Mouse (Mus musculus): ENCODE data around the gene Prune2. TPM values are rescaled to one million over a fixed set of nuclear protein-coding genes. Genes with fewer than 3 reads are reported as not detected.

Gene Prune2
- total and polyA plus RNA-seq, 2 experiments from 2014 or later: 12.4 to 17.4 TPM

DNA sequence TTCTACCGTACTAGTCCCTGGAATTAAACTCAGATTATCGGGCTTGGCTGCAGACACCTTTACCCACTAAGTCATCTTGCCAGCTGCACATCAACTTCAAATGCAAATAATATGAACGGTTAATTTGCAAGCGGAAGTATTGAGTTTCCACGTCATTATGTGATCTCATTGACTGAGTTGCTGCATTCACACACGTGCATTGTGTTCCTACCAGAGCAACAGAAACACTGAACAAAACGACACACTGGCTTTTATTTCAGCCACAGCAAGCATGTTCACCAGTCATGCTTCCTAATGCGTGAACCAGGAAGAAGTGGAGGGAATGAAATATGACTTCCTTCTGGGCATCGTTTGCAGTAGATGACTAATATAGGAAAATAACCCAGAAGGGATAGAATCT, 293.8 kb downstream of the Prune2 start:
- no peak overlapping the region for H3K4me3 ChIP-seq (ENCODE audit: low read length)
- no peak for TF ChIP-seq CTCF (IDR thresholded peaks at IDR 0.05; ENCODE audit: low read depth)
- no peaks in the 10 kb centered on the region for H3K36me3 ChIP-seq (ENCODE audit: insufficient read depth, low read length)
- WGBS: 63% methylated on average over 9 of the region's 9 CpGs
- H3K4me2 ChIP-seq (ENCODE audit: low read depth, low read length): no peak overlapping the region
- H3K9me3 ChIP-seq (ENCODE audit: low read length): no peaks in the 10 kb centered on the region
- no peak overlapping the region for H3K9ac ChIP-seq (replicated peaks; ENCODE audit: low read length)
- no peaks in the 10 kb centered on the region for H3K4me1 ChIP-seq (ENCODE audit: insufficient read depth, low read length)
- no peaks in the 10 kb centered on the region for H3K27me3 ChIP-seq (ENCODE audit: insufficient read depth, low read length)
- no peak overlapping the region for H3K27ac ChIP-seq
- no peak for DNase-seq (ENCODE audit: low spot score)
- ATAC-seq: no peak

- no peak for DNase-seq (ENCODE audit: low spot score)
- no peak for TF ChIP-seq CTCF (IDR thresholded peaks at IDR 0.05; ENCODE audit: low read depth)
- H3K4me3 ChIP-seq (ENCODE audit: low read length): no peak overlapping the region
- no peaks in the 10 kb centered on the region for H3K9me3 ChIP-seq (ENCODE audit: low read length)
- H3K9ac ChIP-seq (replicated peaks; ENCODE audit: low read length): no peak overlapping the region
- no peaks in the 10 kb centered on the region for H3K4me1 ChIP-seq (ENCODE audit: insufficient read depth, low read length)
- 84% methylated on average over 7 of the region's 7 CpGs for WGBS
- ATAC-seq: no peak
- H3K4me2 ChIP-seq (ENCODE audit: low read depth, low read length): no peak overlapping the region
- no peak overlapping the region for H3K27ac ChIP-seq
- no peaks in the 10 kb centered on the region for H3K27me3 ChIP-seq (ENCODE audit: insufficient read depth, low read length)
- H3K36me3 ChIP-seq (ENCODE audit: insufficient read depth, low read length): no peaks in the 10 kb centered on the region
Measured at GRCm38 (mm10) chr19:17250801-17251200, 294.9 kb downstream of the Prune2 start.

GRCm38 (mm10) chr19:17251453-17251852, 295.5 kb downstream of the Prune2 start:
- Histone ChIP-seq H3K9me3 (ENCODE audit: low read length) (no peaks in the 10 kb centered on the region), H3K4me2 (ENCODE audit: low read depth, low read length) (no peak overlapping the region), H3K27ac (no peak overlapping the region), H3K36me3 (ENCODE audit: insufficient read depth, low read length) (no peaks in the 10 kb centered on the region), H3K4me1 (ENCODE audit: insufficient read depth, low read length) (no peaks in the 10 kb centered on the region), H3K4me3 (ENCODE audit: low read length) (no peak overlapping the region), H3K27me3 (ENCODE audit: insufficient read depth, low read length) (no peaks in the 10 kb centered on the region), H3K9ac (replicated peaks; ENCODE audit: low read length) (no peak overlapping the region)
- 90% methylated on average over 8 of the region's 8 CpGs for WGBS
- DNase-seq (ENCODE audit: low spot score) (no peak), ATAC-seq (no peak)
- TF ChIP-seq CTCF (IDR thresholded peaks at IDR 0.05; ENCODE audit: low read depth): no peak

DNA sequence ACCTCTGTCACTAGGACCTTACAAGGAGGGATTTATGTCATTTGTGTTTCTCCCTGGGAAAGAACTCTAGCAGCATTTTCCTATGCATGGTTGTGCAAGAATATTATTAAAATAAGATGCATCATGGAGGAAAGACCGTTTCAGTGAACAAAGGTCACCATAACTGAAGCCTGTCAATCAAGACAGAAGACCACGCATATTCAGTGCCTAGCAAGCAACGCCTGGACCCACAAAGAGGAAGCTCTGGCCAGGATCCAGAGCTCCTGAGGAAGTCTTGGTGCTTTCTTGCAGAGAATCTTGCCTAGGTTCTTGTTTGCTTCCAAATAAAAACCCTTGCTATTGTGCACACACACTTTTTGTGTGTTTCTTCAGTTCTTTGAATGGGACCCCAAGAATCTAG, 296.9 kb downstream of the Prune2 start:
- no peak for ATAC-seq
- H3K27ac ChIP-seq: no peak overlapping the region

GRCm38 (mm10) chr19:17255511-17255910, 299.6 kb downstream of the Prune2 start:
- Histone ChIP-seq H3K9ac (replicated peaks; ENCODE audit: low read length) (no peak overlapping the region), H3K27me3 (ENCODE audit: insufficient read depth, low read length) (no peaks in the 10 kb centered on the region), H3K4me1 (ENCODE audit: insufficient read depth, low read length) (no peaks in the 10 kb centered on the region), H3K4me3 (ENCODE audit: low read length) (no peak overlapping the region), H3K9me3 (ENCODE audit: low read length) (no peaks in the 10 kb centered on the region), H3K27ac (no peak overlapping the region), H3K36me3 (ENCODE audit: insufficient read depth, low read length) (no peaks in the 10 kb centered on the region), H3K4me2 (ENCODE audit: low read depth, low read length) (no peak overlapping the region)
- DNase-seq (ENCODE audit: low spot score): no peak
- TF ChIP-seq CTCF (IDR thresholded peaks at IDR 0.05; ENCODE audit: low read depth): no peak
- no peak for ATAC-seq
- 28% methylated on average over 4 of the region's 4 CpGs for WGBS

More for the DNA sequence above, 296.9 kb downstream of the Prune2 start:
- H3K9ac ChIP-seq (replicated peaks; ENCODE audit: low read length): no peak overlapping the region
- H3K27me3 ChIP-seq (ENCODE audit: insufficient read depth, low read length): no peaks in the 10 kb centered on the region
- H3K4me3 ChIP-seq (ENCODE audit: low read length): no peak overlapping the region
- H3K4me2 ChIP-seq (ENCODE audit: low read depth, low read length): no peak overlapping the region
- H3K4me1 ChIP-seq (ENCODE audit: insufficient read depth, low read length): no peaks in the 10 kb centered on the region
- H3K36me3 ChIP-seq (ENCODE audit: insufficient read depth, low read length): no peaks in the 10 kb centered on the region
- 32% methylated on average over 3 of the region's 3 CpGs for WGBS
- no peaks in the 10 kb centered on the region for H3K9me3 ChIP-seq (ENCODE audit: low read length)
- no peak for TF ChIP-seq CTCF (IDR thresholded peaks at IDR 0.05; ENCODE audit: low read depth)
- no peak for DNase-seq (ENCODE audit: low spot score)

DNA sequence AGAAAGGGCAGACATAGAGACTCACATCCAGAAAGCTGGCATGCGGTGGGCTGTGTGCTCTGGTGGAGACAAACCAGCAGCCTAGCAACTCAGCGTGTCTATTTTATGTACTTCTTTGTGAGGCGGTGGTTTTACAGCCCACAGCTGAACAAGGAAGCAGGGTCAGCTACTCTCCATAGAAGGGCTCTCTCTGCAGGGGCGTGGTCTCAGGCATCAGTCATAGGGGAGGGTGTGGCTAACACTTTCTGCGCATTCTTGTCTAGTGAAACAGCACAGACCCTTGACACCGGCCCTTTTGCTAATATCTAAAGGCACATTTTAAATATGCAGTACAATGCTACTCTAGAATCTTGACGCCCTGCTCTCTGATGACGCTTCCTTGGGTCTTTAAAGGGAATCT, 300.5 kb downstream of the Prune2 start:
- ATAC-seq: no peak
- Histone ChIP-seq H3K4me1 (ENCODE audit: insufficient read depth, low read length) (no peaks in the 10 kb centered on the region), H3K9ac (replicated peaks; ENCODE audit: low read length) (no peak overlapping the region), H3K27me3 (ENCODE audit: insufficient read depth, low read length) (no peaks in the 10 kb centered on the region), H3K36me3 (ENCODE audit: insufficient read depth, low read length) (no peaks in the 10 kb centered on the region), H3K4me3 (ENCODE audit: low read length) (no peak overlapping the region), H3K9me3 (ENCODE audit: low read length) (no peaks in the 10 kb centered on the region), H3K27ac (no peak overlapping the region), H3K4me2 (ENCODE audit: low read depth, low read length) (no peak overlapping the region)
- 75% methylated on average over 8 of the region's 8 CpGs for WGBS
- DNase-seq (ENCODE audit: low spot score): no peak
- TF ChIP-seq CTCF (IDR thresholded peaks at IDR 0.05; ENCODE audit: low read depth): no peak

DNA sequence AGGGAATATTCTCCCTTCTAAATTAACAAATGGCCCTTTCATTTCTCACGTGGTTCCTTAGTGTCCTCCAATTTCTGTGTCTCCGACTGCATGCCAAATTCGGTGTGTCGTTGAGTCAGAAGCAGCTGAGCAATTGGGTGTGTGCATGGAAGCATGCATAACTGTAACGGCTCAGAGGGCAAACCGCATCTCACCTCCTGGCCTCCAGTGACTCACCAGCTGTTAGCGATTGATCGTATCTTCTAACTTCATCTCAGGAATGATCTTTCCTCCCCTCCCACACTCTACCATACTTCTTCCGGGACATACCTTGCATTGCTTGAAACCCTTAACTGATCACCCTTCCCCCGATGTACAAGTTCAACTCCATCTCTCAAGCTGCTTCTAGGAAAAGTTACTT, 300.9 kb downstream of the Prune2 start:
- H3K27me3 ChIP-seq (ENCODE audit: insufficient read depth, low read length): no peaks in the 10 kb centered on the region
- no peaks in the 10 kb centered on the region for H3K9me3 ChIP-seq (ENCODE audit: low read length)
- no peak for TF ChIP-seq CTCF (IDR thresholded peaks at IDR 0.05; ENCODE audit: low read depth)
- no peak overlapping the region for H3K4me2 ChIP-seq (ENCODE audit: low read depth, low read length)
- H3K4me1 ChIP-seq (ENCODE audit: insufficient read depth, low read length): no peaks in the 10 kb centered on the region
- WGBS: 73% methylated on average over 10 of the region's 10 CpGs
- no peaks in the 10 kb centered on the region for H3K36me3 ChIP-seq (ENCODE audit: insufficient read depth, low read length)
- H3K9ac ChIP-seq (replicated peaks; ENCODE audit: low read length): no peak overlapping the region
- DNase-seq (ENCODE audit: low spot score) (no peak), ATAC-seq (no peak)
- no peak overlapping the region for H3K27ac ChIP-seq
- H3K4me3 ChIP-seq (ENCODE audit: low read length): no peak overlapping the region
